Mouse (Mus musculus) G1E (cell line): Measurements from ENCODE around the gene Gm8994. TPM values are rescaled to one million over a fixed set of nuclear protein-coding genes. Genes with fewer than 3 reads are reported as not detected.

Experiments used
- ATAC-seq: 2 replicates; pipeline ENCODE4 v1.8.0; 2016; ENCODE audit warnings: mild to moderate bottlenecking; ENCODE audit not compliant: insufficient number of reproducible peaks, poor library complexity, low FRiP score, severe bottlenecking; ENCODE audit errors: extremely low read depth
- DNase-seq: peaks from one replicate; pipeline ENCODE4 v3.0.0; 2012; ENCODE audit warnings: low spot score
- H3K27me3 ChIP-seq: 2 replicates; pipeline ENCODE4 v1.6.1; 2012; ENCODE audit warnings: mild to moderate bottlenecking, low read length, inconsistent platforms; ENCODE audit not compliant: insufficient read depth
- H3K36me3 ChIP-seq: replicated peaks from 2 replicates; pipeline ENCODE3; 2012; ENCODE audit warnings: mild to moderate bottlenecking, inconsistent platforms
- H3K4me1 ChIP-seq: 2 replicates; pipeline ENCODE4 v1.6.1; 2012; ENCODE audit warnings: low read depth, low read length, inconsistent platforms, mixed read lengths; ENCODE audit not compliant: insufficient read depth
- H3K4me3 ChIP-seq: 2 replicates; pipeline ENCODE4 v1.5.1; 2012; ENCODE audit warnings: low read depth, mild to moderate bottlenecking, inconsistent platforms, low read length, moderate library complexity, mixed read lengths
- H3K9me3 ChIP-seq: replicated peaks from 2 replicates; pipeline ENCODE4 v1.6.1; 2012; ENCODE audit warnings: inconsistent platforms
- CTCF ChIP-seq: IDR thresholded peaks from 2 replicates; pipeline ENCODE4 v1.5.1; 2012; ENCODE audit warnings: low read depth, low read length, inconsistent platforms, mixed read lengths
- GATA1 ChIP-seq: IDR thresholded peaks from 2 replicates; pipeline ENCODE4 v1.6.1; 2012; ENCODE audit warnings: borderline replicate concordance, low read length, inconsistent platforms, mixed read lengths
- GATA2 ChIP-seq: IDR thresholded peaks from 2 replicates; pipeline ENCODE4 v1.6.1; 2012; ENCODE audit warnings: low read depth, low read length, inconsistent platforms, borderline replicate concordance
- POLR2AphosphoS5 ChIP-seq: IDR thresholded peaks from 2 replicates; pipeline ENCODE4 v1.6.1; 2012; ENCODE audit warnings: low read depth, low read length, inconsistent platforms; ENCODE audit not compliant: insufficient replicate concordance
- TAL1 ChIP-seq: conservative IDR thresholded peaks from 2 replicates; pipeline ENCODE4 v1.6.1; 2012; ENCODE audit warnings: low read depth, low read length, inconsistent platforms, mixed read lengths
- polyA plus RNA-seq: library from polyadenylated mRNA; stranded (reverse); fragments of >175 nt; gene quantifications from 2 replicates; pipeline ENCODE4 v1.2.3, GENCODE M21; 2012
- total RNA-seq, 2 experiments: library from RNA; stranded (forward) in 1 of 2; stranded (reverse) in 1 of 2; fragments of 200-1000 nt in 1 of 2; fragments of >200 nt in 1 of 2; fragmentation: Nextera tagmentation in 1 of 2; gene quantifications; 2 replicates each; pipeline ENCODE4 v1.2.3; 2014 to 2017

The Gm8994 gene
- total and polyA plus RNA-seq, 3 experiments = 0.08 TPM; not detected in 2

DNA sequence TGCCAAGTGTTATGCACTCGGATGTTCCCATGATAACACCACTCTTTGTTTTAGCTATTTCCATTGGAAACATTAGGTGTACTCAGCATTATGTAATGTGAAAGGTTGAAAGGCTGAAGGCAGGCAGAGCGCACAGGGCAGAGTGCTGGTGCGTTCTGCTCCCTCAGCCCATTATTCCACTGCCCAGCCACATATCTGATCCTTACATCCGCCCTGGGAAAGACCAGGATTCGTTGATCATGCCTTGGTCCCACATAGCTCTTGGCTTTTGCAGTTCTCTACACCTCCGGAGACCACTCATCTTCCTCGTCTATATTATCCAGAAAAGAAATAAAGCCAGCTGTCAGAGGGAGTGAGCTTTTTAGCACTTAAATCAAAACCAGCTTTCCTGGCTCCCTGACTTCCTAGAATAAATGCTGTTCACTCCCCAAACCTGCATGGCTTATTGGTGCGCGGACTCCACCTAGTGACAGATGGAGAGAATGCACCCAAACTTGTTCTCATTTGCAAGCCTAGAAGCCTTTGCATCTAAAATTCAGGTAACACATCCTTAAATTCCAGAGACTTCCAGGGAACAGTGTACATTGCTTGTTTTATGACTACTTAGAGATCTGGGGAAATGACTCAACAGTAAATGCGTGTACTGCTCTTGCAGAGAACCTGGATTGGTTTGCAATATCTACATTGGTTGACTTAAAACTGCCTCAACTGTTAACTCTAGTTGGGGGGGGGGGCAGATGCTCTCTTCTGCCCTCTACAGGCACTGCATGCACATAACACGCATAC lies 26.3 kb downstream of the Gm8994 start:
- no peaks in the 10 kb centered on the region for H3K4me1 ChIP-seq
- ATAC-seq (no peak), DNase-seq (no peak)
- TF ChIP-seq GATA2 (no peak), TAL1 (no peak), POLR2AphosphoS5 (no peak), CTCF (no peak), GATA1 (no peak)
- no peak overlapping the region for H3K4me3 ChIP-seq
- peaks cover 49% of the 10 kb centered on the region for H3K9me3 ChIP-seq
- H3K36me3 ChIP-seq = no peaks in the 10 kb centered on the region
- no peaks in the 10 kb centered on the region for H3K27me3 ChIP-seq

- DNase-seq (no peak), ATAC-seq (no peak)
- no peak overlapping the region for H3K4me3 ChIP-seq
- no peaks in the 10 kb centered on the region for H3K36me3 ChIP-seq
- no peaks in the 10 kb centered on the region for H3K27me3 ChIP-seq
- TF ChIP-seq POLR2AphosphoS5 (no peak), TAL1 (no peak), GATA1 (no peak), CTCF (no peak)
- H3K9me3 ChIP-seq = peaks cover 48% of the 10 kb centered on the region
- H3K4me1 ChIP-seq = no peaks in the 10 kb centered on the region
Measured at GRCm38 (mm10) chr6:136358471-136358870, 31.1 kb downstream of the Gm8994 start.

DNA sequence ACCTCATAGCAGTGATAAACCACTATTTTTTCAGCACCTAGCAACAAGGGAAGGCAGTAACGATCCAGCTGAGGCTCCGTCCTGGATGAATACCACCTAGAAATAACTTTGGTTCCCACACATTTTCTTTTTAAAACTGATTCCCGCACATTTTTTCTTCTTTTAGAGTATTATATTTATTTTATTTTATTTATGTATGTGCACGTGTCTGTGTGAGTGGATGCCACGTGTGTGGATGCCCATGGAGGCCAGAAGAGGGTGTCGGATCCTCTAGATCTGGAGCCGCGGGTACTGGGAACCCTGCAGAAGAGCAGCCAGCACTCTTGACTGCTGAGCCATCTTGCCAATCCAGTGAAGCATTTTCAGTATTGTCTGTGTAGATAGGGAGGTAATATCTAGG lies 36.0 kb downstream of the Gm8994 start:
- Histone ChIP-seq H3K36me3 (no peaks in the 10 kb centered on the region), H3K4me1 (no peaks in the 10 kb centered on the region), H3K27me3 (peaks cover 4% of the 10 kb centered on the region; the same call in 1 of the 2 replicates), H3K4me3 (no peak overlapping the region), H3K9me3 (peaks cover 57% of the 10 kb centered on the region)
- no peak for ATAC-seq
- no peak for TF ChIP-seq POLR2AphosphoS5
- no peak for TF ChIP-seq GATA2
- no peak for TF ChIP-seq CTCF
- no peak for TF ChIP-seq TAL1
- no peak for TF ChIP-seq GATA1
- no peak for DNase-seq

DNA sequence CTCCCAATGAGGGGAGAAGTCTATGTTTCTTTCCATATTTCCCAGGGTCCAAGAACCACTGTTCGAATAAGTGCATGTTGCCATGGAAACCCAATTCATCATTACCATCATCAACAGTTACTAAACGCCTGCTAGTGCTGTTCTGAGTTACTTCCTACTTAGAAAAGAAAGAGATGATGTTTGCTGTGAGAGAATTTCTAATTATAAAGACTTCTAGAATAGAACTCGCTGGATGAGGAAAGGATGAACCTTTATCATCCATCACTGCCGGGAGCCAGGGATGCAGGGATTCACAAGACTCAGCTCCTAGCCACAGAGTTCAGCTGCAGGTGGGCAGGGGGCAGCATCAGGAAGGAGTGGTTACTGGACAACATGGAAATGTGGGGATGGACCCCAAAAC lies 36.7 kb downstream of the Gm8994 start:
- ATAC-seq = no peak
- peaks cover 56% of the 10 kb centered on the region for H3K9me3 ChIP-seq
- H3K4me3 ChIP-seq = no peak overlapping the region
- no peaks in the 10 kb centered on the region for H3K4me1 ChIP-seq
- H3K36me3 ChIP-seq = no peaks in the 10 kb centered on the region
- TF ChIP-seq TAL1 = no peak
- TF ChIP-seq GATA2 = no peak
- TF ChIP-seq GATA1 = no peak
- TF ChIP-seq CTCF = no peak
- no peak for TF ChIP-seq POLR2AphosphoS5
- no peak for DNase-seq
- H3K27me3 ChIP-seq = peaks cover 4% of the 10 kb centered on the region; the same call in 1 of the 2 replicates

DNA sequence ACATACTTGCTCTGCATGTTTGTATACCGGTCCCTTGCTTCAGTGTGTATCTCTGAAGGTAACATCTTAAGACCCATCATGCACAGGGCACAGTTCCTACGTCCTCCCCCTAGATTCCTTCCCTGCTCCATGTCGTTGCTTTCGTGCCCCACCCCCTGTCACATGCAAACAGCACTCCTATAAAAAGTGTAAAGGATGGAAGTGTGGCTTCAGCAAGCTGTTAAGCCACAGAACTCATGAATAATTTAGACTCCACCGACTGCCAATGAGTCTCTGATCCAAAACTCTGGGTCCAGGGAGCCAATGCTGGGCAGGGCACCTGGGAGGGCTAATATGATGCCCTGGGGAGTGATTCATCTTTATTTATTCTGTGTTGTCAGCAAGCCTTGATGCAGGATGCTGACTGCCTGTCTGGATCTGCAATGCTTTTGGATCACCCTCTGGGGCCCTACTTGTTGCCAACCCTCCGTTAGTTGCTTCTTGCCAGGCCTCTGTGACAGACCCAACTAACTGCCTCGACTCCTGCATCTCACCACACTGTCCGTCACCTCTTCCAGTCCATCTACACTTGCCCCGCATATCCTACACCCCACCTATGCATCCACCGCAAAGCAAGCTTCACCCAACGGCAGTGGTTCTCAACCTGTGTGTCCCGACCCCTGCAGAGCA lies 37.2 kb downstream of the Gm8994 start:
- H3K9me3 ChIP-seq = peaks cover 55% of the 10 kb centered on the region
- DNase-seq (no peak), ATAC-seq (no peak)
- no peak overlapping the region for H3K4me3 ChIP-seq
- peaks cover 4% of the 10 kb centered on the region; the same call in 1 of the 2 replicates for H3K27me3 ChIP-seq
- H3K4me1 ChIP-seq = no peaks in the 10 kb centered on the region
- no peak for TF ChIP-seq TAL1
- TF ChIP-seq POLR2AphosphoS5 = no peak
- no peak for TF ChIP-seq CTCF
- TF ChIP-seq GATA2 = no peak
- TF ChIP-seq GATA1 = no peak
- H3K36me3 ChIP-seq = no peaks in the 10 kb centered on the region

DNA sequence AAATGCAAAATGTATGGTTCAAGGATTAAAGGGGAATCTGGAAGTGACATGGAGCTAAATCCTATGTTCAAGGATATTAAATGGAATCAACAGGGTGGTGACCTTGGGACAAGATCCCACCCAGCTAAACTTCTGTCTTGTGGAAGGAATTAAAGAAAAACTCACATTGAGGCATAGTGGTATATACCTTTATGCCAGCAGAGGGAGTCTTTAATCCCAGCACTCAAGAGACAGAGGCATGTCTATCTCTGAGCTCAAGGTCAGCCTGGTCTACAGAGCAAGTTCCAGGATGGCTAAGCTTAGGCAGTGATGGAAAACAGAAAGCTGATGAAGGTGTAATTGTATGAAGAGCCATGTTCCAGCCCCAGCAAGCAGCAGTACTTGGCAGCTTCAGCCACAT lies 48.8 kb downstream of the Gm8994 start:
- DNase-seq (no peak), ATAC-seq (no peak)
- H3K36me3 ChIP-seq = no peaks in the 10 kb centered on the region

More for the DNA sequence above, 48.8 kb downstream of the Gm8994 start:
- Histone ChIP-seq H3K4me1 (no peaks in the 10 kb centered on the region), H3K4me3 (no peak overlapping the region), H3K27me3 (no peaks in the 10 kb centered on the region), H3K9me3 (peaks cover 10% of the 10 kb centered on the region; the same call in 1 of the 2 replicates)
- no peak for TF ChIP-seq CTCF
- no peak for TF ChIP-seq POLR2AphosphoS5
- TF ChIP-seq GATA1 = no peak
- no peak for TF ChIP-seq GATA2
- TF ChIP-seq TAL1 = no peak

Other genes starting within 250 kb of the Gm8994 start
- gene Grin2b, start 154.0 kb upstream of the Gm8994 start, total RNA-seq (2014; fragmentation: Nextera tagmentation) = not detected in 2 replicates
- gene Grin2b, start 154.0 kb upstream of the Gm8994 start, total RNA-seq (2017) = 0.05 and 0.06 TPM in 2 replicates
- gene Grin2b, start 154.0 kb upstream of the Gm8994 start, polyA plus RNA-seq = not detected in 2 replicates
- not detected in 2 replicates for gene E330021D16Rik, start 88.0 kb downstream of the Gm8994 start, total RNA-seq (2014; fragmentation: Nextera tagmentation)
- 0.16 TPM in 1 of 2 replicates, not detected in the other for gene E330021D16Rik, start 88.0 kb downstream of the Gm8994 start, total RNA-seq (2017)
- gene E330021D16Rik, start 88.0 kb downstream of the Gm8994 start, polyA plus RNA-seq = not detected in 2 replicates
- 192 and 235 TPM in 2 replicates for gene Atf7ip, start 178.6 kb downstream of the Gm8994 start, total RNA-seq (2014; fragmentation: Nextera tagmentation)
- 22.9 and 34.6 TPM in 2 replicates for gene Atf7ip, start 178.6 kb downstream of the Gm8994 start, total RNA-seq (2017)
- gene Atf7ip, start 178.6 kb downstream of the Gm8994 start, polyA plus RNA-seq = 22.0 and 24.2 TPM in 2 replicates